Mouse (Mus musculus) neural tube, embryonic 12.5 days (tissue): ENCODE results near the gene Arid5b. TPM values are rescaled to one million over a fixed set of nuclear protein-coding genes. Genes with fewer than 3 reads are reported as not detected.

Source experiments
- ATAC-seq: fragments of 200-750 bp; cut with Nextera tagmentation; 2 replicates; pipeline ENCODE4 v1.8.0; 2017; ENCODE audit warnings: low read depth, mild to moderate bottlenecking, moderate TSS enrichment, moderate library complexity; ENCODE audit not compliant: low FRiP score
- H3K27ac ChIP-seq: fragments of 300-500 bp; sonication (generic); 2 replicates; pipeline ENCODE4 v1.5.1; 2016
- H3K27me3 ChIP-seq: fragments of 300-500 bp; sonication (generic); replicated peaks from 2 replicates; pipeline ENCODE4 v1.6.1; 2016; ENCODE audit warnings: mild to moderate bottlenecking
- H3K36me3 ChIP-seq: fragments of 300-500 bp; sonication (generic); 2 replicates; pipeline ENCODE4 v1.6.1; 2016; ENCODE audit warnings: mild to moderate bottlenecking
- H3K4me1 ChIP-seq: fragments of 300-500 bp; sonication (generic); 2 replicates; pipeline ENCODE4 v1.6.1; 2016
- H3K4me2 ChIP-seq: fragments of 300-500 bp; sonication (generic); replicated peaks from 2 replicates; pipeline ENCODE4 v1.6.1; 2016; ENCODE audit warnings: mild to moderate bottlenecking
- H3K4me3 ChIP-seq: fragments of 300-500 bp; sonication (generic); 2 replicates; pipeline ENCODE4 v1.5.1; 2016
- H3K9ac ChIP-seq: fragments of 300-500 bp; sonication (generic); 2 replicates; pipeline ENCODE4 v1.6.1; 2016; ENCODE audit warnings: mild to moderate bottlenecking
- H3K9me3 ChIP-seq: fragments of 300-500 bp; sonication (generic); 2 replicates; pipeline ENCODE4 v1.6.1; 2016; ENCODE audit warnings: mild to moderate bottlenecking
- WGBS: fragments of 180-500 bp; shearing (Covaris S2); methylation state at CpG from one replicate; pipeline ENCODE4 v1.1.7; 2016; 5-methylcytosine and 5-hydroxymethylcytosine counted together
- polyA plus RNA-seq: library from polyadenylated mRNA; unstranded; fragments of >200 nt; fragmentation: Nextera tagmentation; extraction: Ambion mirVana; gene quantifications from 2 replicates; pipeline ENCODE4 v1.2.1, GENCODE M21; 2016

The Arid5b gene
- polyA plus RNA-seq: 18.3 and 20.5 TPM in 2 replicates

- no peaks in the 10 kb centered on the region for H3K9me3 ChIP-seq
- ATAC-seq: no peak
- H3K4me3 ChIP-seq: peak within 1 kb of the TSS; percentile 63
- H3K4me1 ChIP-seq: peaks cover 26% of the 10 kb centered on the region
- no peaks in the 10 kb centered on the region for H3K27me3 ChIP-seq
- under 1% methylated on average over 24 of the region's 24 CpGs for WGBS
- H3K36me3 ChIP-seq: no peaks in the 10 kb centered on the region
- H3K27ac ChIP-seq: peak within 1 kb of the TSS; percentile 34; the same call in 1 of the 2 replicates
- H3K9ac ChIP-seq: peak within 1 kb of the TSS; percentile 69
- H3K4me2 ChIP-seq: peak within 1 kb of the TSS; percentile 91
These were observed at the start of gene Arid5b for GRCm38 (mm10) chr10:68278632-68279361. Arid5b (minus strand) TSS chr10:68278740.

- Histone ChIP-seq H3K27ac (no peak overlapping the region), H3K9ac (no peak overlapping the region), H3K4me1 (no peaks in the 10 kb centered on the region), H3K4me3 (no peak overlapping the region), H3K27me3 (no peaks in the 10 kb centered on the region), H3K9me3 (no peaks in the 10 kb centered on the region), H3K36me3 (no peaks in the 10 kb centered on the region), H3K4me2 (no peak overlapping the region)
- ATAC-seq: no peak
- 88% methylated on average over 6 of the region's 6 CpGs for WGBS
These were observed 46.8 kb upstream of the Arid5b start for GRCm38 (mm10) chr10:68325378-68325777.

- H3K4me1 ChIP-seq: no peaks in the 10 kb centered on the region
- ATAC-seq: no peak
- no peak overlapping the region for H3K9ac ChIP-seq
- H3K27ac ChIP-seq: no peak overlapping the region
- H3K9me3 ChIP-seq: no peaks in the 10 kb centered on the region
- no peak overlapping the region for H3K4me3 ChIP-seq
- H3K27me3 ChIP-seq: no peaks in the 10 kb centered on the region
- no peak overlapping the region for H3K4me2 ChIP-seq
- H3K36me3 ChIP-seq: no peaks in the 10 kb centered on the region
- WGBS: 92% methylated on average over 11 of the region's 11 CpGs
These were observed 45.5 kb upstream of the Arid5b start for GRCm38 (mm10) chr10:68324061-68324460.

- Histone ChIP-seq H3K4me1 (no peaks in the 10 kb centered on the region), H3K27ac (no peak overlapping the region), H3K9me3 (no peaks in the 10 kb centered on the region), H3K4me2 (no peak overlapping the region), H3K27me3 (no peaks in the 10 kb centered on the region), H3K4me3 (no peak overlapping the region), H3K36me3 (no peaks in the 10 kb centered on the region), H3K9ac (no peak overlapping the region)
- WGBS: 80% methylated on average over 3 of the region's 3 CpGs
- ATAC-seq: no peak
These were observed 44.6 kb upstream of the Arid5b start for GRCm38 (mm10) chr10:68323167-68323566.

- Histone ChIP-seq H3K9ac (no peak overlapping the region), H3K27ac (no peak overlapping the region), H3K4me3 (no peak overlapping the region), H3K36me3 (no peaks in the 10 kb centered on the region), H3K4me2 (no peak overlapping the region), H3K9me3 (no peaks in the 10 kb centered on the region), H3K27me3 (no peaks in the 10 kb centered on the region), H3K4me1 (no peaks in the 10 kb centered on the region)
- ATAC-seq: no peak
- WGBS: 78% methylated on average over 4 of the region's 4 CpGs
These were observed 42.4 kb upstream of the Arid5b start for GRCm38 (mm10) chr10:68320986-68321385.

- H3K9ac ChIP-seq: no peak overlapping the region
- 95% methylated on average over 5 of the region's 5 CpGs for WGBS
- no peak overlapping the region for H3K4me3 ChIP-seq
- ATAC-seq: no peak
- no peak overlapping the region for H3K4me2 ChIP-seq
- H3K36me3 ChIP-seq: no peaks in the 10 kb centered on the region
- no peaks in the 10 kb centered on the region for H3K9me3 ChIP-seq
- no peaks in the 10 kb centered on the region for H3K4me1 ChIP-seq
- no peak overlapping the region for H3K27ac ChIP-seq
- H3K27me3 ChIP-seq: no peaks in the 10 kb centered on the region
These were observed 42.0 kb upstream of the Arid5b start for GRCm38 (mm10) chr10:68320496-68320895.

GRCm38 (mm10) chr10:68319438-68319837 lies 40.9 kb upstream of the Arid5b start:
- Histone ChIP-seq H3K4me3 (no peak overlapping the region), H3K9me3 (no peaks in the 10 kb centered on the region), H3K9ac (no peak overlapping the region), H3K4me1 (no peaks in the 10 kb centered on the region), H3K27ac (no peak overlapping the region), H3K27me3 (no peaks in the 10 kb centered on the region), H3K4me2 (no peak overlapping the region), H3K36me3 (no peaks in the 10 kb centered on the region)
- no peak for ATAC-seq
- 84% methylated on average over 6 of the region's 6 CpGs for WGBS

GRCm38 (mm10) chr10:68318438-68318979 lies 40.0 kb upstream of the Arid5b start:
- H3K27me3 ChIP-seq: no peaks in the 10 kb centered on the region
- no peaks in the 10 kb centered on the region for H3K9me3 ChIP-seq
- no peaks in the 10 kb centered on the region for H3K36me3 ChIP-seq
- H3K27ac ChIP-seq: no peak overlapping the region
- no peak overlapping the region for H3K4me3 ChIP-seq
- H3K4me2 ChIP-seq: no peak overlapping the region
- 78% methylated on average over 6 of the region's 6 CpGs for WGBS
- ATAC-seq: no peak
- H3K4me1 ChIP-seq: no peaks in the 10 kb centered on the region
- no peak overlapping the region for H3K9ac ChIP-seq

GRCm38 (mm10) chr10:68312734-68313133 lies 34.2 kb upstream of the Arid5b start:
- H3K27me3 ChIP-seq: no peaks in the 10 kb centered on the region
- H3K36me3 ChIP-seq: no peaks in the 10 kb centered on the region
- WGBS: 84% methylated on average over 8 of the region's 8 CpGs
- no peak for ATAC-seq
- H3K4me2 ChIP-seq: no peak overlapping the region
- no peak overlapping the region for H3K4me3 ChIP-seq
- no peak overlapping the region for H3K27ac ChIP-seq
- 0 out of 2 replicates have a peak, but pooled peaks cover 4% of the 10 kb centered on the region for H3K9me3 ChIP-seq
- H3K4me1 ChIP-seq: no peaks in the 10 kb centered on the region
- no peak overlapping the region for H3K9ac ChIP-seq

- H3K36me3 ChIP-seq: no peaks in the 10 kb centered on the region
- no peak for ATAC-seq
- H3K4me3 ChIP-seq: no peak overlapping the region
- H3K9ac ChIP-seq: no peak overlapping the region
- H3K4me2 ChIP-seq: no peak overlapping the region
- no peak overlapping the region for H3K27ac ChIP-seq
- WGBS: 87% methylated on average over 7 of the region's 7 CpGs
- no peaks in the 10 kb centered on the region for H3K4me1 ChIP-seq
- H3K9me3 ChIP-seq: no peaks in the 10 kb centered on the region
- H3K27me3 ChIP-seq: no peaks in the 10 kb centered on the region
These were observed 22.5 kb upstream of the Arid5b start for GRCm38 (mm10) chr10:68301013-68301412.

- H3K4me1 ChIP-seq: no peaks in the 10 kb centered on the region
- H3K36me3 ChIP-seq: no peaks in the 10 kb centered on the region
- ATAC-seq: no peak
- no peak overlapping the region for H3K27ac ChIP-seq
- H3K9ac ChIP-seq: no peak overlapping the region
- no peaks in the 10 kb centered on the region for H3K27me3 ChIP-seq
- WGBS: 89% methylated on average over 4 of the region's 4 CpGs
- H3K4me2 ChIP-seq: no peak overlapping the region
- no peaks in the 10 kb centered on the region for H3K9me3 ChIP-seq
- no peak overlapping the region for H3K4me3 ChIP-seq
These were observed 10.9 kb upstream of the Arid5b start for GRCm38 (mm10) chr10:68289465-68289864.

- Histone ChIP-seq H3K36me3 (no peaks in the 10 kb centered on the region), H3K27me3 (no peaks in the 10 kb centered on the region), H3K27ac (no peak overlapping the region), H3K9ac (peak overlapping the region; percentile 40), H3K9me3 (no peaks in the 10 kb centered on the region), H3K4me1 (peaks cover 16% of the 10 kb centered on the region), H3K4me3 (peak overlapping the region; percentile 28), H3K4me2 (peak overlapping the region; percentile 78)
- WGBS: 2% methylated on average over 27 of the region's 27 CpGs
- peak; percentile 57 for ATAC-seq
These were observed 4.2 kb upstream of the Arid5b start for GRCm38 (mm10) chr10:68282466-68283391.
